Mouse (Mus musculus) cerebellum, adult 2 months (tissue): ENCODE data around the gene Arhgap10.

Source experiments
- CTCF ChIP-seq: fragments of 200-500 bp; IDR thresholded peaks from 2 replicates; pipeline ENCODE4 v1.5.1; 2011; ENCODE audit warnings: low read depth, mild to moderate bottlenecking, control low read depth, low read length, moderate library complexity, borderline replicate concordance; ENCODE audit not compliant: insufficient read depth
- POLR2A ChIP-seq: fragments of 200-500 bp; IDR thresholded peaks from 2 replicates; pipeline ENCODE4 v1.6.1; 2011; ENCODE audit warnings: low read length, control low read depth, borderline replicate concordance; ENCODE audit not compliant: insufficient read depth

DNA sequence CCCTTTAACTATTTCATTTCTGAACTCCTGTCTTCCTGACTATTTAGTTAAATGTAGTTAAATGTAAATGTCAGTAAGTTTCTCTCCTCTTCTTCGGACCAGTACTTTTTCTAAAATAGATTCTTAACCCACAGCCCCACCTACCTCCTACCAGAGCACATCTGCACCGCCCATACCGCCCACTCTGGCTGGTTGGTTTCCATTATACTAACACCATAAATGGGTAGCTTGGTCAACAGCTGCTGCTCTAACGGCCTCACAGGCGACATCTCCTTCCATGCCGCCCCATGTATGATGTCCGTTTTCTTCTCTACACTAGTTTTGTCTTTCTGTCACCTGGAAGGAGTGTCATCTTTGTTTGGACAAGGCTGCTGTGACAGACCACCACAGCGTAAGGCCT, 189.3 kb downstream of the Arhgap10 start:
- TF ChIP-seq POLR2A, result no peak
- TF ChIP-seq CTCF, result no peak
